Mouse (Mus musculus) G1E-ER4 (cell line): ENCODE measurements around the gene Ccdc163. TPM values are rescaled to one million over a fixed set of nuclear protein-coding genes. Genes with fewer than 3 reads are reported as not detected.

ENCODE experiments used
- GATA1 ChIP-seq: IDR thresholded peaks from one replicate; pipeline ENCODE4 v1.8.0; 2012; ENCODE audit warnings: low read length, inconsistent platforms
- polyA plus RNA-seq: library from polyadenylated mRNA; stranded (reverse); fragments of >175 nt; gene quantifications from 2 replicates; pipeline ENCODE4 v1.2.3, GENCODE M21; 2012

Ccdc163 gene
- polyA plus RNA-seq, 1 experiment, result 2.8 TPM

GRCm38 (mm10) chr4:116693785-116694184, 14.5 kb upstream of the Ccdc163 start:
- no peak for TF ChIP-seq GATA1

- no peak for TF ChIP-seq GATA1
These were observed 9.5 kb upstream of the Ccdc163 start for GRCm38 (mm10) chr4:116698693-116699342.

GRCm38 (mm10) chr4:116700964-116701363, 7.3 kb upstream of the Ccdc163 start:
- TF ChIP-seq GATA1, result no peak

- no peak for TF ChIP-seq GATA1
These were observed 4.5 kb upstream of the Ccdc163 start for GRCm38 (mm10) chr4:116703804-116704203.

- TF ChIP-seq GATA1, result no peak
These were observed 643 bp upstream of the Ccdc163 start for GRCm38 (mm10) chr4:116707666-116708065.

- TF ChIP-seq GATA1, result no peak
These were observed 582 bp downstream of the Ccdc163 start for GRCm38 (mm10) chr4:116708791-116709390.

GRCm38 (mm10) chr4:116710154-116710553, 1.8 kb downstream of the Ccdc163 start:
- TF ChIP-seq GATA1, result no peak

GRCm38 (mm10) chr4:116712536-116712935, 4.2 kb downstream of the Ccdc163 start:
- TF ChIP-seq GATA1, result no peak

GRCm38 (mm10) chr4:116719396-116719795, 11.1 kb downstream of the Ccdc163 start:
- no peak for TF ChIP-seq GATA1

- TF ChIP-seq GATA1, result no peak
These were observed 12.2 kb downstream of the Ccdc163 start, which contains the start of gene Tesk2 for GRCm38 (mm10) chr4:116720343-116721097. Gene Tesk2, plus strand, starts transcription at chr4:116720948.

GRCm38 (mm10) chr4:116721098-116721628, 12.9 kb downstream of the Ccdc163 start:
- TF ChIP-seq GATA1, result no peak

- TF ChIP-seq GATA1, result no peak
These were observed 13.9 kb downstream of the Ccdc163 start for GRCm38 (mm10) chr4:116722230-116722629.

- no peak for TF ChIP-seq GATA1
These were observed 17.1 kb downstream of the Ccdc163 start for GRCm38 (mm10) chr4:116725444-116725843.

GRCm38 (mm10) chr4:116727401-116727800, 19.1 kb downstream of the Ccdc163 start:
- TF ChIP-seq GATA1, result no peak

- no peak for TF ChIP-seq GATA1
These were observed 21.2 kb downstream of the Ccdc163 start for GRCm38 (mm10) chr4:116729532-116729931.

- no peak for TF ChIP-seq GATA1
These were observed 22.8 kb downstream of the Ccdc163 start for GRCm38 (mm10) chr4:116731077-116731476.
